Mouse (Mus musculus) stomach, embryonic 15.5 days (tissue): ENCODE results near the gene Zpr1. TPM values are rescaled to one million over a fixed set of nuclear protein-coding genes. Genes with fewer than 3 reads are reported as not detected.

Source experiments
- ATAC-seq: fragments of 200-750 bp; cut with Nextera tagmentation; 2 replicates; pipeline ENCODE4 v1.8.0; 2017; ENCODE audit warnings: low read depth, moderate number of reproducible peaks, moderate TSS enrichment; ENCODE audit not compliant: insufficient read depth, low FRiP score
- H3K27ac ChIP-seq: fragments of 300-500 bp; sonication (generic); 2 replicates; pipeline ENCODE4 v1.5.1; 2015; ENCODE audit warnings: mild to moderate bottlenecking, inconsistent platforms
- H3K27me3 ChIP-seq: fragments of 300-500 bp; sonication (generic); replicated peaks from 2 replicates; pipeline ENCODE4 v1.6.1; 2015; ENCODE audit warnings: inconsistent platforms
- H3K36me3 ChIP-seq: fragments of 300-500 bp; sonication (generic); 2 replicates; pipeline ENCODE4 v1.6.1; 2015; ENCODE audit warnings: inconsistent platforms
- H3K4me1 ChIP-seq: fragments of 300-500 bp; sonication (generic); 2 replicates; pipeline ENCODE4 v1.6.1; 2015; ENCODE audit warnings: inconsistent platforms
- H3K4me2 ChIP-seq: fragments of 300-500 bp; sonication (generic); 2 replicates; pipeline ENCODE4 v1.6.1; 2015; ENCODE audit warnings: mild to moderate bottlenecking, inconsistent platforms
- H3K4me3 ChIP-seq: fragments of 300-500 bp; sonication (generic); replicated peaks from 2 replicates; pipeline ENCODE4 v1.5.1; 2015; ENCODE audit warnings: inconsistent platforms
- H3K9ac ChIP-seq: fragments of 300-500 bp; sonication (generic); 2 replicates; pipeline ENCODE4 v1.6.1; 2015; ENCODE audit warnings: inconsistent platforms
- H3K9me3 ChIP-seq: fragments of 300-500 bp; sonication (generic); 2 replicates; pipeline ENCODE4 v1.6.1; 2016; ENCODE audit warnings: inconsistent platforms
- WGBS: fragments of 180-500 bp; shearing (Covaris S2); methylation state at CpG from one replicate; pipeline ENCODE4 v1.1.7; 2015; 5-methylcytosine and 5-hydroxymethylcytosine counted together
- polyA plus RNA-seq: library from polyadenylated mRNA; unstranded; fragments of >200 nt; fragmentation: Nextera tagmentation; extraction: Ambion mirVana; gene quantifications from 2 replicates; pipeline ENCODE4 v1.2.1, GENCODE M21; 2015

Zpr1 gene
- polyA plus RNA-seq, 1 experiment from 2014 or later: 52.2 TPM

GRCm38 (mm10) chr9:46269125-46269524, 3.7 kb upstream of the Zpr1 start:
- Histone ChIP-seq H3K27me3 (peaks cover 16% of the 10 kb centered on the region; the same call in 1 of the 2 replicates), H3K9me3 (no peaks in the 10 kb centered on the region), H3K4me3 (no peak overlapping the region), H3K4me1 (peaks cover 7% of the 10 kb centered on the region), H3K36me3 (no peaks in the 10 kb centered on the region), H3K9ac (no peak overlapping the region), H3K4me2 (no peak overlapping the region), H3K27ac (no peak overlapping the region)
- 90% methylated on average over 5 of the region's 5 CpGs for WGBS
- ATAC-seq: no peak

GRCm38 (mm10) chr9:46270782-46271181, 2.1 kb upstream of the Zpr1 start:
- ATAC-seq: no peak
- H3K9ac ChIP-seq: no peak overlapping the region
- no peak overlapping the region for H3K4me3 ChIP-seq
- no peak overlapping the region for H3K27ac ChIP-seq
- WGBS: 92% methylated on average over 4 of the region's 4 CpGs
- H3K36me3 ChIP-seq: peaks cover 10% of the 10 kb centered on the region
- H3K4me2 ChIP-seq: no peak overlapping the region
- peaks cover 7% of the 10 kb centered on the region for H3K4me1 ChIP-seq
- peaks cover 16% of the 10 kb centered on the region; the same call in 1 of the 2 replicates for H3K27me3 ChIP-seq
- no peaks in the 10 kb centered on the region for H3K9me3 ChIP-seq

- ATAC-seq: no peak
Observed at GRCm38 (mm10) chr9:46272070-46272469, 794 bp upstream of the Zpr1 start.

GRCm38 (mm10) chr9:46274494-46274893, 1.6 kb downstream of the Zpr1 start:
- WGBS: 82% methylated on average over 9 of the region's 9 CpGs
- Histone ChIP-seq H3K9me3 (no peaks in the 10 kb centered on the region), H3K4me1 (peaks cover 7% of the 10 kb centered on the region), H3K4me3 (no peak overlapping the region), H3K36me3 (peaks cover 28% of the 10 kb centered on the region), H3K9ac (no peak overlapping the region), H3K4me2 (0 out of 2 replicates have a peak overlapping the region, but pooled peaks have one; percentile 73), H3K27me3 (peaks cover 11% of the 10 kb centered on the region; the same call in 1 of the 2 replicates), H3K27ac (no peak overlapping the region)
- no peak for ATAC-seq

More at GRCm38 (mm10) chr9:46272070-46272469, 794 bp upstream of the Zpr1 start:
- Histone ChIP-seq H3K4me3 (peak overlapping the region; percentile 92; the same call in 1 of the 2 replicates), H3K36me3 (peaks cover 23% of the 10 kb centered on the region), H3K9ac (no peak overlapping the region), H3K4me2 (peak overlapping the region; percentile 73; the same call in 1 of the 2 replicates), H3K9me3 (no peaks in the 10 kb centered on the region), H3K4me1 (peaks cover 7% of the 10 kb centered on the region), H3K27ac (no peak overlapping the region), H3K27me3 (peaks cover 16% of the 10 kb centered on the region; the same call in 1 of the 2 replicates)
- 78% methylated on average over 9 of the region's 9 CpGs for WGBS

- H3K9me3 ChIP-seq: no peaks in the 10 kb centered on the region
- peak within 1 kb of the TSS; percentile 78 for H3K4me2 ChIP-seq
- peaks cover 25% of the 10 kb centered on the region for H3K36me3 ChIP-seq
- peak within 1 kb of the TSS; percentile 87 for H3K9ac ChIP-seq
- ATAC-seq: peak; percentile 88
- WGBS: under 1% methylated on average over 55 of the region's 55 CpGs
- peaks cover 8% of the 10 kb centered on the region for H3K4me1 ChIP-seq
- peak within 1 kb of the TSS; percentile 95 for H3K27ac ChIP-seq
- no peaks in the 10 kb centered on the region for H3K27me3 ChIP-seq
- peak within 1 kb of the TSS; percentile 99 for H3K4me3 ChIP-seq
Observed at GRCm38 (mm10) chr9:46282631-46283436, 10.0 kb downstream of the Zpr1 start, which contains the start of gene Bud13. Gene Bud13 (plus strand): TSS chr9:46283008.

GRCm38 (mm10) chr9:46298381-46298780, 25.5 kb downstream of the Zpr1 start:
- peaks cover 24% of the 10 kb centered on the region; the same call in 1 of the 2 replicates for H3K36me3 ChIP-seq
- WGBS: 85% methylated on average over 4 of the region's 4 CpGs

GRCm38 (mm10) chr9:46302142-46302541, 29.3 kb downstream of the Zpr1 start:
- Histone ChIP-seq H3K4me1 (no peaks in the 10 kb centered on the region), H3K4me3 (no peak overlapping the region), H3K36me3 (peaks cover 14% of the 10 kb centered on the region; the same call in 1 of the 2 replicates), H3K4me2 (no peak overlapping the region), H3K9ac (no peak overlapping the region), H3K9me3 (no peaks in the 10 kb centered on the region), H3K27ac (no peak overlapping the region), H3K27me3 (no peaks in the 10 kb centered on the region)
- WGBS: 13% methylated on average over 2 of the region's 2 CpGs
- ATAC-seq: no peak

More at GRCm38 (mm10) chr9:46298381-46298780, 25.5 kb downstream of the Zpr1 start:
- H3K4me1 ChIP-seq: no peaks in the 10 kb centered on the region
- H3K27me3 ChIP-seq: no peaks in the 10 kb centered on the region
- H3K27ac ChIP-seq: no peak overlapping the region
- no peaks in the 10 kb centered on the region for H3K9me3 ChIP-seq
- no peak overlapping the region for H3K9ac ChIP-seq
- H3K4me2 ChIP-seq: no peak overlapping the region
- ATAC-seq: no peak
- no peak overlapping the region for H3K4me3 ChIP-seq

- 8% methylated on average over 7 of the region's 7 CpGs for WGBS
- H3K4me2 ChIP-seq: no peak overlapping the region
- no peaks in the 10 kb centered on the region for H3K36me3 ChIP-seq
- ATAC-seq: no peak
- H3K27me3 ChIP-seq: no peaks in the 10 kb centered on the region
- no peaks in the 10 kb centered on the region for H3K9me3 ChIP-seq
- H3K27ac ChIP-seq: no peak overlapping the region
- no peak overlapping the region for H3K9ac ChIP-seq
- no peak overlapping the region for H3K4me3 ChIP-seq
- 0 out of 2 replicates have a peak, but pooled peaks cover 2% of the 10 kb centered on the region for H3K4me1 ChIP-seq
Observed at GRCm38 (mm10) chr9:46309121-46309520, 36.3 kb downstream of the Zpr1 start.

- ATAC-seq: peak; percentile 32; the same call in 1 of the 2 replicates
- 11% methylated on average over 4 of the region's 4 CpGs for WGBS
Observed at GRCm38 (mm10) chr9:46314507-46314906, 41.6 kb downstream of the Zpr1 start.

GRCm38 (mm10) chr9:46314921-46315320, 42.1 kb downstream of the Zpr1 start:
- Histone ChIP-seq H3K4me3 (no peak overlapping the region), H3K36me3 (no peaks in the 10 kb centered on the region), H3K4me2 (no peak overlapping the region), H3K4me1 (no peaks in the 10 kb centered on the region), H3K27ac (no peak overlapping the region), H3K27me3 (no peaks in the 10 kb centered on the region), H3K9me3 (no peaks in the 10 kb centered on the region), H3K9ac (no peak overlapping the region)
- WGBS: 46% methylated on average over 2 of the region's 2 CpGs
- no peak for ATAC-seq

More at GRCm38 (mm10) chr9:46314507-46314906, 41.6 kb downstream of the Zpr1 start:
- H3K4me2 ChIP-seq: no peak overlapping the region
- no peaks in the 10 kb centered on the region for H3K36me3 ChIP-seq
- no peaks in the 10 kb centered on the region for H3K9me3 ChIP-seq
- no peaks in the 10 kb centered on the region for H3K27me3 ChIP-seq
- H3K4me3 ChIP-seq: no peak overlapping the region
- H3K4me1 ChIP-seq: no peaks in the 10 kb centered on the region
- no peak overlapping the region for H3K9ac ChIP-seq
- no peak overlapping the region for H3K27ac ChIP-seq

GRCm38 (mm10) chr9:46315807-46316365, 43.0 kb downstream of the Zpr1 start:
- no peak overlapping the region for H3K27ac ChIP-seq
- H3K4me1 ChIP-seq: no peaks in the 10 kb centered on the region
- no peaks in the 10 kb centered on the region for H3K36me3 ChIP-seq
- H3K4me2 ChIP-seq: no peak overlapping the region
- 59% methylated on average over 11 of the region's 11 CpGs for WGBS
- no peaks in the 10 kb centered on the region for H3K27me3 ChIP-seq
- H3K9me3 ChIP-seq: no peaks in the 10 kb centered on the region
- H3K4me3 ChIP-seq: no peak overlapping the region
- ATAC-seq: no peak
- no peak overlapping the region for H3K9ac ChIP-seq

- 38% methylated on average over 5 of the region's 5 CpGs for WGBS
- Histone ChIP-seq H3K4me1 (no peaks in the 10 kb centered on the region), H3K9ac (no peak overlapping the region), H3K27me3 (no peaks in the 10 kb centered on the region), H3K9me3 (no peaks in the 10 kb centered on the region), H3K4me3 (no peak overlapping the region), H3K27ac (no peak overlapping the region), H3K4me2 (no peak overlapping the region), H3K36me3 (no peaks in the 10 kb centered on the region)
- no peak for ATAC-seq
Observed at GRCm38 (mm10) chr9:46316388-46316787, 43.5 kb downstream of the Zpr1 start.
